10 mouse cellular contexts compared by ENCODE assay signal in the genomic region with DNA sequence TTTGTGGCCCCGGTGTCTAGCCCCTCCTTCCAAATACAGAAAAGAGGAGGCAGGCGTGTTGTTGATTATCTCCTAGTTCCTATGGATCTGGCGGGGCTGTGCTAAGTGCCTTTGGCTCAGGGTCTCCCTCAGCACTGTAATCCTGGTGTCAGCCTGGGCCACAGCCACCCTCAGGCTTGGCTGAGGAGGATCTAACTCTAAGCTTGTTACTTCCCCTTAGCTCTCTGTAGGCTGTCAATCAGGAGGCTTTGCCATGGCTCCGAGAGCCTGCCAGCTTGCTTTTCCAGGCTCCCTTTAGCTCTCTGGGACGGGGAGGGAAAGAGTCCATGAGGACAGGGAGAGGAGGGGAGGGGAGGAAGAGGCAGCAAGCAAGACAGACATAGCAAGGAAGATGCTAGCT.
DNase-seq lines count a peak whose midpoint lies in the region; ATAC-seq lines count a peak whose summit lies in the region.
"Had no signal": no experiment of that assay in that cellular context is flagged by ENCODE, and none has a peak within 500 bp of the region (broad histone marks: within the 10 kb centered on the region; RNA-seq: fewer than 3 reads in every experiment).

No protein-coding gene starts in this region.

- ATAC-seq in heart, embryonic 16.5 days (replicated peaks; ENCODE audit: extremely low read depth, insufficient read depth, low FRiP score): 0 out of 2 replicates have a peak, but pooled peaks have one; percentile 56
- no peak for ATAC-seq in embryonic facial prominence, embryonic 13.5 days (ENCODE audit: insufficient number of reproducible peaks, insufficient read depth, low FRiP score, low TSS enrichment, low read depth)
- no peak for ATAC-seq in hindbrain, embryonic 13.5 days (ENCODE audit: low FRiP score)

- H3K4me2 ChIP-seq in heart, embryonic 16.5 days (ENCODE audit: low read depth, low read length): no peak overlapping the region
- peak overlapping the region; percentile 5; the same call in 1 of the 2 replicates for H3K4me2 ChIP-seq in embryonic facial prominence, embryonic 13.5 days
- H3K4me2 ChIP-seq in hindbrain, embryonic 13.5 days: no peak overlapping the region
- H3K4me2 ChIP-seq: liver, embryonic 11.5 days had no signal

- DNase-seq in heart, postnatal 25 days (ENCODE audit: low spot score): no peak
- peak; percentile 67 for DNase-seq in retina, adult 2 months (ENCODE audit: low read depth, low spot score)
- DNase-seq in thymus, postnatal 0 days (ENCODE audit: low spot score): no peak
- DNase-seq in thymus, postnatal 10 days (ENCODE audit: low spot score in 2 of 2): no peak
- DNase-seq: kidney, postnatal 4 days; lung, postnatal 14 days had no signal

- no peaks in the 10 kb centered on the region for H3K36me3 ChIP-seq in heart, embryonic 16.5 days (ENCODE audit: control insufficient read depth, insufficient read depth)
- no peaks in the 10 kb centered on the region for H3K36me3 ChIP-seq in embryonic facial prominence, embryonic 13.5 days
- no peaks in the 10 kb centered on the region for H3K36me3 ChIP-seq in hindbrain, embryonic 13.5 days

- H3K9me3 ChIP-seq in heart, embryonic 16.5 days (replicated peaks; ENCODE audit: control insufficient read depth, low read length): no peaks in the 10 kb centered on the region
- no peaks in the 10 kb centered on the region for H3K9me3 ChIP-seq in embryonic facial prominence, embryonic 13.5 days
- no peaks in the 10 kb centered on the region for H3K9me3 ChIP-seq in hindbrain, embryonic 13.5 days

- peaks cover 22% of the 10 kb centered on the region for H3K4me1 ChIP-seq in heart, embryonic 16.5 days (ENCODE audit: control insufficient read depth, insufficient read depth, low read length)
- peaks cover 20% of the 10 kb centered on the region for H3K4me1 ChIP-seq in embryonic facial prominence, embryonic 13.5 days
- H3K4me1 ChIP-seq in hindbrain, embryonic 13.5 days (replicated peaks): peaks cover 17% of the 10 kb centered on the region

- no peak overlapping the region for H3K4me3 ChIP-seq in heart, embryonic 16.5 days (ENCODE audit: low read length)
- H3K4me3 ChIP-seq in embryonic facial prominence, embryonic 13.5 days: no peak overlapping the region
- no peak overlapping the region for H3K4me3 ChIP-seq in hindbrain, embryonic 13.5 days

- H3K27me3 ChIP-seq in heart, embryonic 16.5 days (ENCODE audit: control insufficient read depth, insufficient read depth, low read length): no peaks in the 10 kb centered on the region
- H3K27me3 ChIP-seq in embryonic facial prominence, embryonic 13.5 days: peaks cover 9% of the 10 kb centered on the region; the same call in 1 of the 2 replicates
- peaks cover 29% of the 10 kb centered on the region; the same call in 1 of the 2 replicates for H3K27me3 ChIP-seq in hindbrain, embryonic 13.5 days

- no peak overlapping the region for H3K9ac ChIP-seq in heart, embryonic 16.5 days (ENCODE audit: low read length)
- peak overlapping the region; percentile 51 for H3K9ac ChIP-seq in embryonic facial prominence, embryonic 13.5 days
- H3K9ac ChIP-seq in hindbrain, embryonic 13.5 days: 0 out of 2 replicates have a peak overlapping the region, but pooled peaks have one; percentile 13

- intact Hi-C loops in heart, postnatal 25 days (cut with DNase I): no loop called here

- WGBS in heart, embryonic 16.5 days: 18% methylated on average over 5 of the region's 5 CpGs
- WGBS in embryonic facial prominence, embryonic 13.5 days: 9% methylated on average over 5 of the region's 5 CpGs
- WGBS in hindbrain, embryonic 13.5 days: 52% methylated on average over 5 of the region's 5 CpGs

- H3K27ac ChIP-seq in heart, embryonic 16.5 days (ENCODE audit: low read length): no peak overlapping the region
- no peak overlapping the region for H3K27ac ChIP-seq in embryonic facial prominence, embryonic 13.5 days
- H3K27ac ChIP-seq in hindbrain, embryonic 13.5 days: no peak overlapping the region
